Mouse (Mus musculus) E14TG2a.4 (cell line): Measurements from ENCODE around the gene Ralgapb.

Experiments
- CTCF ChIP-seq: conservative IDR thresholded peaks from 2 replicates; pipeline ENCODE4 v1.5.1; 2014; ENCODE audit warnings: low read length
- NANOG ChIP-seq: IDR thresholded peaks from 2 replicates; pipeline ENCODE4 v1.6.1; 2014; ENCODE audit warnings: borderline replicate concordance, low read length, mixed read lengths

DNA sequence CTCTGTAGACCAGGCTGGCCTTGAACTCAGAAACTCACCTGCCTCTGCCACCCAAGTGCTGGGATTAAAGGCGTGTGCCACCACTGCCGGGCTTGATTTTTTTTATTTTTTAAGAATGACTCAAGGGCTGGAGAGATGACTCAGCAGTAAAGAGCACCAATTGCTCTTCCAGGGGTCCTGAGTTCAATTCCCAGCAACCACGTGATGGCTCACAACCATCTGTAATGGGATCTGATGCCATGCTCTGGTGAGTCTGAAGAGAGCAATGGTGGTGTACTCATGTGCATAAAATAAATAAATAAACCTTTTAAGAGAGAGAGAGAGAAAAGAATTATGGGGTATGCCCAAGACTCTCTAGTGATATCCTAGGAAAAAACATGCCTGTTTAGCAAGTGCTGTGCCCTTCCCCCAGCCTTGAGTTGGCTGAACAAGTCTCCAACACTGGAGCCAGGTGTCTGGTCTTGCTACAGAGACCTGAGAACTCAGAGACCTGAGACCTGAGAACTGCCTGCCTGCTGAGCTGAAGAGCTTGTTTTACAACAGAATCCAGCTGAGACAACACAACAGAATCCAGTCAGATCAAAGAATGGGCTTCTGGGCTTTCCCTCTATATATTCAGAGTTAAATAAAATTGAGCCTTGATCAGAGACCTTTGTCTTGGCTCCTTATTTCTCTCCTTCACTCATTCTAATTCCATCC, 40.0 kb upstream of the Ralgapb start:
- TF ChIP-seq CTCF (no peak), NANOG (no peak)
